Mouse (Mus musculus): ENCODE results near the gene Dapk1. TPM values are rescaled to one million over a fixed set of nuclear protein-coding genes. Genes with fewer than 3 reads are reported as not detected.
A peak's percentile ranks its signal among the peaks of the same experiment; 100 is the strongest.

Gene Dapk1
- polyA plus RNA-seq, 1 experiment = 37.8 TPM

DNA sequence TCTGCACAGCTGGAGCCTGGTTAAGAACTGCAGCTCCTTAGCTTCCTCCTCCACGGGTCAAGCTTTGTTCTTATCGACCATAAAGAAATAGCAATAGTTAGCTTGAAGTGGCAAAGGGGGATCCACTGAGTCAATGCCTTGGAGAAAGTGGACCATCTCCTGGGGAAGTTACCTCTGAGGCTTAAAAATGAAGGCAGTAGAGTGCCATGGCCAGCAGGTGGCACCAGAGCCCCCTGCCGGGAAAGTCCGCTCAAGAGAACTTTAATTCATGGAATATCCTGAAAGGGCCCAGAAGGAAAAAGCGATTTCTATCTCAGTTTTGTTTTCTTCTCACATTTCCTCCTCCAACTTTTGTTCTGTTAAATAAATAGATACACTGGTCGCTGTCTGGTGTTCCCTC is 157.4 kb downstream of the Dapk1 start:
- Histone ChIP-seq H3K36me3 (ENCODE audit: control insufficient read depth, insufficient read depth, low read length, poor library complexity, severe bottlenecking) (no peaks in the 10 kb centered on the region), H3K27ac (ENCODE audit: insufficient read depth, low read length) (no peak overlapping the region), H3K27me3 (ENCODE audit: control insufficient read depth, insufficient read depth, low read length, poor library complexity, severe bottlenecking) (no peaks in the 10 kb centered on the region), H3K9me3 (replicated peaks; ENCODE audit: control insufficient read depth, insufficient read depth, low read length, poor library complexity, severe bottlenecking) (no peaks in the 10 kb centered on the region), H3K9ac (ENCODE audit: low read depth, poor library complexity, severe bottlenecking) (no peak overlapping the region), H3K4me3 (ENCODE audit: low read depth, low read length) (no peak overlapping the region), H3K4me1 (ENCODE audit: control insufficient read depth, insufficient read depth, low read length) (no peaks in the 10 kb centered on the region)
- peak; percentile 70 for TF ChIP-seq CTCF (IDR thresholded peaks at IDR 0.05; ENCODE audit: low read depth, low read length)
- no peak for TF ChIP-seq EP300 (IDR thresholded peaks at IDR 0.05; ENCODE audit: insufficient read depth, low read depth, low read length)

DNA sequence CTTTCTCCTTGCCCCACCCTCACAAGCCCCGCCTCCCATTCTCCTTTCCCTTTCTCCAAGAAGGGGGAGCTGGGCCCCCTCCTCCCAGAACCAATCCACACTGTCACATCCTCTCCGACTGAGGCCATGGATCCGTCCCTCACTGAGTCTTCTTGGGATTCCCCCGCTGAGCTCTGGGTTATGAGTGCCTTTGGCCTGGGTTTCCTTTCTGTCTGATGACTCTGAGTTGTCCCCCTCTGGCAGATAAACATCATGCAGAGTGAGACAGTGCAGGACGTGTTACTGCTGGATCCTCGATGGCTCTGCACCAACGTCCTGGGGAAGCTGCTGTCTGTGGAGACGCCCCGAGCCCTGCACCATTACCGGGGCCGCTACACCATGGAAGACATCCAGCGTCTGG is 158.6 kb downstream of the Dapk1 start:
- Histone ChIP-seq H3K9ac (ENCODE audit: low read depth, poor library complexity, severe bottlenecking) (no peak overlapping the region), H3K27me3 (ENCODE audit: control insufficient read depth, insufficient read depth, low read length, poor library complexity, severe bottlenecking) (no peaks in the 10 kb centered on the region), H3K4me1 (ENCODE audit: control insufficient read depth, insufficient read depth, low read length) (no peaks in the 10 kb centered on the region), H3K36me3 (ENCODE audit: control insufficient read depth, insufficient read depth, low read length, poor library complexity, severe bottlenecking) (no peaks in the 10 kb centered on the region), H3K9me3 (replicated peaks; ENCODE audit: control insufficient read depth, insufficient read depth, low read length, poor library complexity, severe bottlenecking) (no peaks in the 10 kb centered on the region), H3K27ac (ENCODE audit: insufficient read depth, low read length) (no peak overlapping the region), H3K4me3 (ENCODE audit: low read depth, low read length) (no peak overlapping the region)
- TF ChIP-seq CTCF (IDR thresholded peaks at IDR 0.05; ENCODE audit: low read depth, low read length) (no peak), EP300 (IDR thresholded peaks at IDR 0.05; ENCODE audit: insufficient read depth, low read depth, low read length) (no peak), POLR2A (IDR thresholded peaks at IDR 0.05; ENCODE audit: insufficient read depth, low read length) (no peak)

DNA sequence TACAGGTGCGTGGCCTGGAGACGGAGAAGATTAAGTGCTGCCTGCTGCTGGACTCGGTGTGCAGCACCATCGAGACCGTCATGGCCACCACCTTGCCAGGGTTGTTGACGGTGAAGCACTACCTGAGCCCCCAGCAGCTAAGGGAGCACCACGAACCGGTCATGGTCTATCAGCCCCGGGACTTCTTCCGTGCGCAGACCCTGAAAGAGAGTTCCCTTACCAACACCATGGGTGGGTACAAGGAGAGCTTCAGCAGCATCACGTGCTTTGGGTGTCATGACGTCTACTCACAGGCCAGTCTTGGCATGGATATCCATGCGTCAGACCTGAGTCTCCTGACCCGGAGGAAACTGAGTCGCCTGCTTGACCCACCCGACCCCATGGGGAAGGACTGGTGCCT is 159.4 kb downstream of the Dapk1 start:
- H3K27ac ChIP-seq (ENCODE audit: insufficient read depth, low read length) = no peak overlapping the region
- no peak overlapping the region for H3K9ac ChIP-seq (ENCODE audit: low read depth, poor library complexity, severe bottlenecking)
- no peak for TF ChIP-seq POLR2A (IDR thresholded peaks at IDR 0.05; ENCODE audit: insufficient read depth, low read length)
- TF ChIP-seq EP300 (IDR thresholded peaks at IDR 0.05; ENCODE audit: insufficient read depth, low read depth, low read length) = no peak
- no peak for TF ChIP-seq CTCF (IDR thresholded peaks at IDR 0.05; ENCODE audit: low read depth, low read length)
- H3K27me3 ChIP-seq (ENCODE audit: control insufficient read depth, insufficient read depth, low read length, poor library complexity, severe bottlenecking) = no peaks in the 10 kb centered on the region
- no peaks in the 10 kb centered on the region for H3K9me3 ChIP-seq (replicated peaks; ENCODE audit: control insufficient read depth, insufficient read depth, low read length, poor library complexity, severe bottlenecking)
- H3K4me1 ChIP-seq (ENCODE audit: control insufficient read depth, insufficient read depth, low read length) = no peaks in the 10 kb centered on the region
- no peaks in the 10 kb centered on the region for H3K36me3 ChIP-seq (ENCODE audit: control insufficient read depth, insufficient read depth, low read length, poor library complexity, severe bottlenecking)
- no peak overlapping the region for H3K4me3 ChIP-seq (ENCODE audit: low read depth, low read length)

DNA sequence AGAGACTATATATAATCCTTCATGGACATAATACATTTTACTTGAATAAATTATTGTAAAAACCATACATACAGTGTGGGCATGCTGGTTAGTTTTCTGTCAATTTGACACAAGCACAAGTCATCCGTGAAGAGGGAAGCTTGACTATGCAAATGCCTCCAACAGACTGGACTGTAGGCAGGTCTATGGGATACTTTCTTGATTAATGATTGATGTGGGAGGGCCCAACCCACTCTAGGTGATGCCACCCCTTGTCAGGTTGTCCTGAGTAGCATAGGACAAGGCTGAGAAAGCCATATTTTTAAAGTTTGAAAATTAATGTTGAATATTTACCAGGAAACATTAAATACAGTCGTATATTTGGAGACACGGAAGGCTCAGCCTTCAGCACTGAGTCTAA is 178.8 kb downstream of the Dapk1 start:
- no peaks in the 10 kb centered on the region for H3K27me3 ChIP-seq (ENCODE audit: control insufficient read depth, insufficient read depth, low read length, poor library complexity, severe bottlenecking)
- no peak for TF ChIP-seq CTCF (IDR thresholded peaks at IDR 0.05; ENCODE audit: low read depth, low read length)
- TF ChIP-seq POLR2A (IDR thresholded peaks at IDR 0.05; ENCODE audit: insufficient read depth, low read length) = no peak
- TF ChIP-seq EP300 (IDR thresholded peaks at IDR 0.05; ENCODE audit: insufficient read depth, low read depth, low read length) = no peak
- H3K27ac ChIP-seq (ENCODE audit: insufficient read depth, low read length) = no peak overlapping the region
- H3K4me1 ChIP-seq (ENCODE audit: control insufficient read depth, insufficient read depth, low read length) = no peaks in the 10 kb centered on the region
- no peaks in the 10 kb centered on the region for H3K36me3 ChIP-seq (ENCODE audit: control insufficient read depth, insufficient read depth, low read length, poor library complexity, severe bottlenecking)
- H3K9me3 ChIP-seq (replicated peaks; ENCODE audit: control insufficient read depth, insufficient read depth, low read length, poor library complexity, severe bottlenecking) = no peaks in the 10 kb centered on the region
- H3K9ac ChIP-seq (ENCODE audit: low read depth, poor library complexity, severe bottlenecking) = no peak overlapping the region
- no peak overlapping the region for H3K4me3 ChIP-seq (ENCODE audit: low read depth, low read length)

DNA sequence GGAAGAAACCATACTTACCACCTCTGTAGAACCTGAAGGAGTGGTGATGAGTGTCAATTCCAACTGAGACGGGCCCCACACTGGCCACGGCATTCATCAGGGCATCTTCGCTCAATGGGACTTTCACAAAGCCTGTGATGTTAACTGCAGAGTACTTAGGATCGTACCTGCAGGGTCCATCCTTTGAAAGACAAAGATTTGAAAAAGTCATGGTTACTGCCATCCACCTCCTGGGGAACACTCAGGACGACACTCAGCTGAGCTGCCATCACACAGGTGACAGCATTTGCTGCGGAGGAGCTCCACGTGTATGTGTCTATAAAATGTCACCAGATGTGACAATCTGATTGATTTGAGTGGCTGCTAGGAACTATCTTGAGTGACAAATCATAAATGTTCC is 181.6 kb downstream of the Dapk1 start:
- H3K4me1 ChIP-seq (ENCODE audit: control insufficient read depth, insufficient read depth, low read length) = no peaks in the 10 kb centered on the region
- H3K36me3 ChIP-seq (ENCODE audit: control insufficient read depth, insufficient read depth, low read length, poor library complexity, severe bottlenecking) = no peaks in the 10 kb centered on the region
- no peak overlapping the region for H3K4me3 ChIP-seq (ENCODE audit: low read depth, low read length)
- no peaks in the 10 kb centered on the region for H3K27me3 ChIP-seq (ENCODE audit: control insufficient read depth, insufficient read depth, low read length, poor library complexity, severe bottlenecking)
- H3K9me3 ChIP-seq (replicated peaks; ENCODE audit: control insufficient read depth, insufficient read depth, low read length, poor library complexity, severe bottlenecking) = no peaks in the 10 kb centered on the region
- H3K27ac ChIP-seq (ENCODE audit: insufficient read depth, low read length) = no peak overlapping the region
- H3K9ac ChIP-seq (ENCODE audit: low read depth, poor library complexity, severe bottlenecking) = no peak overlapping the region
- TF ChIP-seq EP300 (IDR thresholded peaks at IDR 0.05; ENCODE audit: insufficient read depth, low read depth, low read length) = no peak

DNA sequence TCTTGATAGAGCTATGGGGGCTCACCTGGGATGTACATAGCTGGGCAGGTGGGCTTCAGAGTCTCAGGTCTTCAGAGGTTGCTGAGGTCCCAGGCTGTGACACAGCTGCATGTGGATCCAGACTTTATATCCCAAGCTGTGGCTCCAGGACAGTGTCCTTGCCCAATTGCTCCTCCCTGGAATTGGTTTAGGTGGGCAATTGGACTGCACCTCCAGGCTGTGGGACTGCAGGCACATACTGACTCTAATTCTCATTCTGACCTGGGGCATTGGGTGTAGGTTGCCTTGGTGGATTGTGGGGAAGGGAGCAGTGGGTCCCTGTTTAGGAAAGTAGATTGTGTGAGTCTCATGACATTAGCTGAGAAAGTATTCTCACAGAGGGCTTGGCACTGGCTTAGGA is 184.5 kb downstream of the Dapk1 start, which contains the start of gene BC051665:
Gene BC051665 (minus strand): TSS at position 101 of the 400 bp plus-strand sequence.
- Histone ChIP-seq H3K36me3 (ENCODE audit: control insufficient read depth, insufficient read depth, low read length, poor library complexity, severe bottlenecking) (no peaks in the 10 kb centered on the region), H3K4me1 (ENCODE audit: control insufficient read depth, insufficient read depth, low read length) (no peaks in the 10 kb centered on the region), H3K9me3 (replicated peaks; ENCODE audit: control insufficient read depth, insufficient read depth, low read length, poor library complexity, severe bottlenecking) (no peaks in the 10 kb centered on the region), H3K27me3 (ENCODE audit: control insufficient read depth, insufficient read depth, low read length, poor library complexity, severe bottlenecking) (no peaks in the 10 kb centered on the region), H3K27ac (ENCODE audit: insufficient read depth, low read length) (no peak within 1 kb of the TSS), H3K4me3 (ENCODE audit: low read depth, low read length) (no peak within 1 kb of the TSS), H3K9ac (ENCODE audit: low read depth, poor library complexity, severe bottlenecking) (no peak within 1 kb of the TSS)
- TF ChIP-seq CTCF (IDR thresholded peaks at IDR 0.05; ENCODE audit: low read depth, low read length) = no peak
- no peak for TF ChIP-seq EP300 (IDR thresholded peaks at IDR 0.05; ENCODE audit: insufficient read depth, low read depth, low read length)
- TF ChIP-seq POLR2A (IDR thresholded peaks at IDR 0.05; ENCODE audit: insufficient read depth, low read length) = no peak

All from ES-Bruce4 (cell line).